Mouse (Mus musculus): Measurements from ENCODE around the gene Rab3gap2.

Gene Rab3gap2

DNA sequence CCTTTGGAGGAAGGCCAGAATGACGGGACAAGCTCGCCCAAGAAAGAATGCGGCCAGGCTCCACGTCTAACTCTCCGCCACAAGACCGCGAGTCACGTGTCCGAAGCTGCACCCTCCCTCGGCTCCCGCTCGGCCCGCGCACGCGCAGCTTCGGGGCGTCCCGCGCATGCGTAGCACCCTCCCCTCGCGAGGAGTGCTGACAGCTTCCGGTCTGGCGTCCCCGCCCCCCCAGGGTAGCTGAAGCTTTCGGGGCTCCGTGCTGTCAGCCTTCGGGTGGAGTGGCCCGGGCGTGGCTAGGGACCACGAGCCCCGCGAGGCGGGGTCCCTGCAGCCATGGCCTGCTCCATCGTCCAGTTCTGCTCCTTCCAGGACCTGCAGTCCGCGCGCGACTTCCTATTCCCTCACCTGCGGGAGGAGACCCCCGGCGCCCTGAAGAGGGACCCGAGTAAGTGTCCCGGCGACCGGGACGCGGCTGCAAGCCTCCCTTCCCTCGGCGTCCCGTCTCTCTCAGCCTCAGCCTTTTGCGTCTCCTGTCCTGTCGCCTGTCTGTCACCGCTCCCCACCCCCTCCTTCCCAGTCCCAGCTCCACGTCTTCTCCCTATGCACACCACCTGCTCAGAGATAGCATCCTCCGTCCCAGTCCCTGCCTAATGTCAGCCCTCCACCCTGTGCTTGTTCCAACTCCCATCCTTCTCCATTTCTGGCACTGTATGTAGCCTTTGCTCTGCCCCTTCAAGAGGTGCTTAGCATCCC lies at the start of gene Rab3gap2:
Gene Rab3gap2, plus strand, starts transcription at position 209 of the 753 bp plus-strand sequence.
- peak; percentile 90 for ATAC-seq (ENCODE audit: low TSS enrichment)

GRCm38 (mm10) chr1:185173641-185174040 lies 30.3 kb upstream of the Rab3gap2 start:
- ATAC-seq (ENCODE audit: low TSS enrichment) = no peak

DNA sequence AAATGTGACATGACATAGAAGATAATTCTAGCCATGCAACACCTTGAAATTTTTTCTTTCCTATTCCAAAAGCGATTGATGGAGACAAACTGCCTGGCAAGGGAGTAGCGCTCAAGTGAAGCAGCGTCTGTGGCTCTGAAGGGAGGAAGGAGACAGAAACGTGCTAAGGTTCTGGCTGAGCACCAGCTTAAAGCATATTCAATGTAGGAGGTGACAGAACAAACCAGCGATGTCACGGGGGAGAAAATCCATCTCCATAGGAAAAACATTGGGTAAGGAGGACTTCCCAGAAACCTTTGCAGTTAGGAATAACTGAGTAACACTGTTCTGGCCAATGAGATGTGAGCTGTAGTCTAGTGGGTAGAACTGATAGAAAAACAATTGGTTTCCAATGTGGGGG lies 26.1 kb upstream of the Rab3gap2 start:
- peak; percentile 97 for ATAC-seq (ENCODE audit: low TSS enrichment)

DNA sequence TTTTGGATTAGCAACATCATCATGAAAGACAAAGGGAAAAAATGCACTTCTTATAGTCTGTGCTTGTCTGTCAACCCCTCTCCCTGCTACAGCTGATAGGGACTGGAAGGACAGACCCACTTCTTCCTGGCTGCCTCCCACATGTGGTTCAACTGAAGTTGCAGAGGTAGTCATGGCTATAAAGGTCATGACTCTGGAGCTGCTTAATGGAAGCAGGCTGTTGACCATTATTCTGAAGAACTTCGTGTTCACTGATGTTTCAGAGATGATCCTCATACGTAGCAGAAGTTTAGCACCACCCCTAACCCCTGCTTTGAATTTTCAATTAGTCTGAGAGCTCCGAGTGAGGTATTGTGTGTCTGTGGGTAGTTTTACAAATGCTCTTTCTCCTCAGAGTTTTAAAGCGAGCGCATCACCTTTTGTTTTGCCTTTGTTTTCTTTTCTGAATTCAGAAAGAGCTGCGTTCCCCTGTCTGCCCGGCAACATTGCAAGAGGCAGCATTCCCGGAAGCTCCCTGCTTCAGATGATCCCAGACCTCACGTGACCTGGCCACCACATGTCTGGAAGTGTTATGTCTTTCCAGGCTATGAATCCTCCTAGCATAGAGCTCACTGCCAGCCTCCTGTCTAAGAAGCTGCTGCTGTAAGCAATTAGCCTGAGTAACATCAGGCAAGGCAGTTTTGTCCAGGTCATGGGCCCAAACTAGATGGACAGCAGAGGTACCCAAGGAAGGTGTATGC lies 20.2 kb upstream of the Rab3gap2 start:
- no peak for ATAC-seq (ENCODE audit: low TSS enrichment)

DNA sequence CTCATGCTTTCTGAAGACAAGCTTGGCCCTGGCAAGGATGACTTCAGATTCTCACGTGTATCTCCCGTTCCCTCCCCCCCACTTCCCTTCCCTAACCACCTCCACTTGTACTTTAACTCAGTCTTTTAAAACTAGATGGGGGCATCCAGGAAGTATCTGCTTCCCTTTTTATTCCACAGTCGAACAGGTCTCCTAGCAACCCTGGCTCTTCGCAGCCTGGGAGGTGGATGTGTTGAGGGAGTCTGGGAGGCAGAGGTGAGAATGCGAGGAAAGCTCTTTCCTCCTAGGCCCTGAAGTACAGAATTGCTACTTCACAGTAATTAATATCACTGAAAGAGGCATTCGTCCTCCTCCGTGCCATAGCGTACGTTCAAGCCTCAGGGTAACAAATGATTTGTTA lies 18.4 kb upstream of the Rab3gap2 start:
- peak; percentile 93 for ATAC-seq (ENCODE audit: low TSS enrichment)

GRCm38 (mm10) chr1:185187135-185187785 lies 16.7 kb upstream of the Rab3gap2 start:
- ATAC-seq (ENCODE audit: low TSS enrichment) = peak; percentile 70

DNA sequence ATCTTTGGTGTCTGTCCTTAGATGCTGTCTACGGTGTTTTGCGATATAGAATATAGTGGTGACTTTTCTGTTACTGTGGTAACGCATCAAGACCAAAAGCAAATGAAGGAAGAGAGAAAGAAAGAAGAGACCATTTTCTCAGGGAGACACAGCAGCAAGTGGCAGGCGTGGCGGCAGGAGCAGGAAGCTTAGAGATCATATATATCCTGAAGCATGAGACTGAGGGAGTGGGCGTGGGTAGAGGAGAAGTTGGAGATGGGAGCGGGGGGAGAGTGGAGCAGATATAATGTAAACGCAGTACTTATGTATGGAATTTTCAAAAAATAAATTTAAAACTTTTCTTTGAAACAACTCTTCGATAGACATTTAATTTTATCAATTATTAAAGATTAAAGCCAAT lies 14.0 kb upstream of the Rab3gap2 start:
- ATAC-seq (ENCODE audit: low TSS enrichment) = no peak

- ATAC-seq (ENCODE audit: low TSS enrichment) = no peak
Observed at GRCm38 (mm10) chr1:185192087-185192486, 11.8 kb upstream of the Rab3gap2 start.

- ATAC-seq (ENCODE audit: low TSS enrichment) = peak; percentile 67
Observed at GRCm38 (mm10) chr1:185193509-185193908, 10.4 kb upstream of the Rab3gap2 start.

- no peak for ATAC-seq (ENCODE audit: low TSS enrichment)
Observed at GRCm38 (mm10) chr1:185196323-185196722, 7.6 kb upstream of the Rab3gap2 start.

DNA sequence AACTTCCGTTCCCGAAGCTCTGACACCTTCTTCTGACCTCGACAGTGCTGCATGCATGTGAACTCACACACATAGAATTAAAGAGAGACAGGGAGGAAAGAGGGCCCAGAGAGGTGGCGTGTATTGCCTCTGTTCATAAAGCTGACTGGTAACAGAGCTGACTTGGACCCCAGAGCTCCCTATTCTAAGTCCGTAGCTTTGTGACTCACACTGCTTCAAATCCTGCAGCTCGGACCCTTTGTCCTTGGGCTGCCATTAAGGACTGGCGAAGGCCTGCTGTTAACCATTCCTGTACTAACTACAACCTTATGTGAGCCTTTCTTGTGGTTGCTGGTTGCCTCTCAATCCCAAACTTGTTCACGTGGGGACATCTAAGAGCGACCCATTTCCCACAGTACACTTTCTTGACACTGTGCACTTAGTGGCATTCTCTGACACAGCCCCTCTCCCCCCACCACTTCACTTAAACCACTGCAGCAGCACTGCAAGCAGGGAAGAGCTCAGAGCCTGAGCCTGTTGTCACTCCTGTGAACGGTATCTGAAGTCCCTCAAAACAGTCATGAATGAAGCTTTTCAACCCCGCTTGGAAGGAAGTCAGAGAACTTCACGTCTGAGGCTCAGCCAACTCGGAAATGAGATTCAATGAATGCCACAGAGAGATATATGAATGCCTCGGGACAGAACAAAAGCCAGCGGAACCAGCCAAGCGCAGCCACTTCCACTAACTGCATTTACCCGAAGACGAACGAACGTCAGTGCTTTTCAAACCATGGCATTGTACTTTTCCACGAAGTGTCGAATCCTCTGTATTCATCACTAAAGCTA lies 3.1 kb upstream of the Rab3gap2 start:
- no peak for ATAC-seq (ENCODE audit: low TSS enrichment)

- no peak for ATAC-seq (ENCODE audit: low TSS enrichment)
Observed at GRCm38 (mm10) chr1:185201994-185202393, 1.9 kb upstream of the Rab3gap2 start.

DNA sequence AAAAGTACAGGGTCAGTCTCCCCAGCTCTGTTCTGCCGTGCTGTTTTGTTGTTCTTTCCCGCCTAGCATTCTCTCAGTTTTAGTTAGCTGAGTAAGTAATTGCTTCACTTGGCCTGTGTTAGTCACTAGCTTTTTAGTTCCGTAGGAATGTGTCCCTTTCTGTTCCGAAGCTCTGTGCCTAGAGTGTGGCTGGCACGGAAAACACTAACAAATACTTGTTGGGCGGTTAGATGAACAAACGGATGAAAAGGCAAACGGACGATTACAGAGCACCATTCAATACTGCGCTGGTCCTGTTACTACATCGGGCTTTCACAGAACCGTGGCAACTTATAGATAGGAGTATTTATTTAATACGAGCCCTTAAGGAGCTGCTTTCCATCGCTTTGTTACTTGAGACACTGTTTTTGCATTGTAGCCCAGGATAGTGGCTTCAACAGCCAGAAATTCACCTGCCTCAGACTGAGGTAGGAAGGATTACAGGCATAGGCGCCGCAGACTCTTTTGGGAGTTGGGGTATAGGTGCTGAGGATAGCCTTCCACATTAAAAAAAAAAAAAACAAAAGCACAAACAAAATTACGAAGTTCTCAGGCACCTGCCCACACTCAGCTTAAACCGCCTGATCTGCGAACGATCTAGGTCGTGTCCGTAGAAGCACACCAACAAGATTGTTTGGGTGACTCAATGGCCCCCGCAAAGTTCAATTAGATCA lies 565 bp upstream of the Rab3gap2 start:
- ATAC-seq (ENCODE audit: low TSS enrichment) = peak; percentile 33

GRCm38 (mm10) chr1:185205090-185205489 lies 1.2 kb downstream of the Rab3gap2 start:
- ATAC-seq (ENCODE audit: low TSS enrichment) = no peak

- ATAC-seq (ENCODE audit: low TSS enrichment) = no peak
Observed at GRCm38 (mm10) chr1:185207851-185208595, 4.1 kb downstream of the Rab3gap2 start.

DNA sequence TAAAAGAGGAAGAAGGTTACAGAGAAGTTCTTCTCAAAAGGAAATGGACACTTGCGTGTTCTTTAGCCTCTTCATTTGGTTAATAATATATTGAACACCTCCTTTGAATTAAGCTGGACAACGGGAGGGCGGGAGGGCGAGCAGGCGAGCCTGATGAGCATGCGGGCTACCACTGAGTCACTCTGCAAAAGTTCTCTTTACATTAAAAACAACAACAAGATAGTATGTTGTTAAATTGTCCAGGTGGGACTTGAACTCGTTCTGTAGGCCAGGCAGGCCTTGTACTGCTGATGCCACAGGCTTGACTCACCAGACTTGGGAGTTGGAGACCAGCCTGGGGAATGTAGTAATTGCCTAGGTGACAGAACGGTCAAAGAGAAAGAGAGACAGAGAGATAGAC lies 4.8 kb downstream of the Rab3gap2 start:
- ATAC-seq (ENCODE audit: low TSS enrichment) = no peak

DNA sequence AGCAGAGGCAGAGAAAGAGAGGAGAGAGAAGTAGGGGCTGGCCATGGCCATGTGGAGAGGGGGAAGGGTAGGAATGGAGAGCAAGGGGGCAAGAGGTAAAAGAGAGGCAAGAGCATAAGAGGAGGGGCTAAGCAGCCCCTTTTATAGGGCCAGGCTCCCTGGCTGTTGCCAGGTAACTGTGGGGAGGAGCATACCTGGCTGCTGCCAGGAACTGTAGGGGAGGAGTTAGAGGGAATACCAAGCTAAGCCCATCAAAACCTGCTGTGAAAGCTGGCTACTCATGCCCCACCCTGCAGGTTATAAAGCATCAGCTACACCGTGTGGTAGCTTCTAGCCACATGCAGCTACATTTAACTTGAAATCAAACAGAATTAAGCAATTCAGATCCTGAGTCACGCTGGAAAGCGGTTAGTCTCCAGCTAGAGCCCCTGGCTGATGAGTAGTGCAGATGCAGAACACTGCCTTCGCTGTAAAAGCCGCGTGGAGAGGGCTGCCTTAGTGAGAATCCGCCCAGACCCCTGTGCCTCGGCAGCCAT lies 5.8 kb downstream of the Rab3gap2 start:
- ATAC-seq (ENCODE audit: low TSS enrichment) = peak; percentile 69

- no peak for ATAC-seq (ENCODE audit: low TSS enrichment)
Observed at GRCm38 (mm10) chr1:185216360-185216759, 12.4 kb downstream of the Rab3gap2 start.

DNA sequence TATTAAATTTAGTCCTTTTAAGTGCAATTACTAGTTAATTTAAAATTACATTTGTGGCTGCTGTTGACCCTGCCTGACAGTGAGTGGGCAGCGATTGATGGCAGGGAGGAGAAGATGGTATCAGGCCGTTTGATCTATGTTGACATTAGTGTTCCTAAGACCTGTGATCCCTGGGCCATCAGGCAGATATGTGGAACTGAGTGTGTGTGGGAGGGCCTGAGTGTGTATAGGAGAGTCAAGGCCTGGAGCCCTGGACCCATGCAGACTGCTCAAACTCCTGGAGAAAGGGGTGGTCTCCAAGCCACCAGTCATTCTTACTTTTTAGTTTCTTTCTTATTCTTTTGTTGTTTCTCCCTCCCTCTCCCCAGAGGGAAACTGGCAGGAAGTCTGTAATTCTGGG lies 12.8 kb downstream of the Rab3gap2 start:
- no peak for ATAC-seq (ENCODE audit: low TSS enrichment)

GRCm38 (mm10) chr1:185217966-185218365 lies 14.0 kb downstream of the Rab3gap2 start:
- peak; percentile 91 for ATAC-seq (ENCODE audit: low TSS enrichment)
